Mouse (Mus musculus) hindbrain, embryonic 13.5 days (tissue): Measurements from ENCODE around the gene Naa35. TPM values are rescaled to one million over a fixed set of nuclear protein-coding genes. Genes with fewer than 3 reads are reported as not detected.

Experiments used
- ATAC-seq: fragments of 200-750 bp; cut with Nextera tagmentation; 2 replicates; pipeline ENCODE4 v1.8.0; 2017; ENCODE audit warnings: moderate TSS enrichment; ENCODE audit not compliant: low FRiP score
- H3K27ac ChIP-seq: fragments of 300-500 bp; sonication (generic); 2 replicates; pipeline ENCODE4 v1.5.1; 2015; ENCODE audit warnings: inconsistent platforms, mild to moderate bottlenecking, moderate library complexity
- H3K27me3 ChIP-seq: fragments of 300-500 bp; sonication (generic); 2 replicates; pipeline ENCODE4 v1.6.1; 2015; ENCODE audit warnings: mild to moderate bottlenecking, inconsistent platforms
- H3K36me3 ChIP-seq: fragments of 300-500 bp; sonication (generic); 2 replicates; pipeline ENCODE4 v1.6.1; 2015; ENCODE audit warnings: mild to moderate bottlenecking, inconsistent platforms
- H3K4me1 ChIP-seq: fragments of 300-500 bp; sonication (generic); replicated peaks from 2 replicates; pipeline ENCODE4 v1.6.1; 2015; ENCODE audit warnings: inconsistent platforms
- H3K4me2 ChIP-seq: fragments of 300-500 bp; sonication (generic); 2 replicates; pipeline ENCODE4 v1.6.1; 2015; ENCODE audit warnings: inconsistent platforms, mild to moderate bottlenecking, moderate library complexity
- H3K4me3 ChIP-seq: fragments of 300-500 bp; sonication (generic); 2 replicates; pipeline ENCODE4 v1.5.1; 2015; ENCODE audit warnings: mild to moderate bottlenecking, inconsistent platforms
- H3K9ac ChIP-seq: fragments of 300-500 bp; sonication (generic); 2 replicates; pipeline ENCODE4 v1.6.1; 2015; ENCODE audit warnings: mild to moderate bottlenecking, inconsistent platforms
- H3K9me3 ChIP-seq: fragments of 300-500 bp; sonication (generic); 2 replicates; pipeline ENCODE4 v1.6.1; 2016; ENCODE audit warnings: inconsistent platforms
- WGBS: fragments of 180-500 bp; shearing (Covaris S2); methylation state at CpG from one replicate; pipeline ENCODE4 v1.1.7; 2015; 5-methylcytosine and 5-hydroxymethylcytosine counted together
- polyA plus RNA-seq: library from polyadenylated mRNA; unstranded; fragments of >200 nt; fragmentation: Nextera tagmentation; extraction: Ambion mirVana; gene quantifications from 2 replicates; pipeline ENCODE4 v1.2.1, GENCODE M21; 2015

Naa35 gene
- polyA plus RNA-seq, 1 experiment from 2014 or later: 156 TPM

GRCm38 (mm10) chr13:59555613-59556192, 29.4 kb upstream of the Naa35 start:
- no peaks in the 10 kb centered on the region for H3K27me3 ChIP-seq
- no peak overlapping the region for H3K27ac ChIP-seq
- H3K4me1 ChIP-seq: peaks cover 30% of the 10 kb centered on the region
- peak overlapping the region; percentile 86 for H3K4me2 ChIP-seq
- H3K4me3 ChIP-seq: peak overlapping the region; percentile 82
- H3K36me3 ChIP-seq: no peaks in the 10 kb centered on the region
- H3K9ac ChIP-seq: peak overlapping the region; percentile 65; the same call in 1 of the 2 replicates
- H3K9me3 ChIP-seq: no peaks in the 10 kb centered on the region
- WGBS: 60% methylated on average over 8 of the region's 8 CpGs
- ATAC-seq: no peak

- peak overlapping the region; percentile 89 for H3K27ac ChIP-seq
- under 1% methylated on average over 43 of the region's 45 CpGs for WGBS
- H3K9me3 ChIP-seq: no peaks in the 10 kb centered on the region
- peak overlapping the region; percentile 86 for H3K4me2 ChIP-seq
- H3K4me1 ChIP-seq: peaks cover 30% of the 10 kb centered on the region
- peak overlapping the region; percentile 82 for H3K4me3 ChIP-seq
- no peaks in the 10 kb centered on the region for H3K36me3 ChIP-seq
- ATAC-seq: peak; percentile 78
- peak overlapping the region; percentile 86 for H3K9ac ChIP-seq
- no peaks in the 10 kb centered on the region for H3K27me3 ChIP-seq
Measured at GRCm38 (mm10) chr13:59556670-59557069, 28.4 kb upstream of the Naa35 start.

- H3K36me3 ChIP-seq: no peaks in the 10 kb centered on the region
- H3K27ac ChIP-seq: peak overlapping the region; percentile 89
- H3K4me2 ChIP-seq: peak overlapping the region; percentile 86
- H3K4me1 ChIP-seq: peaks cover 27% of the 10 kb centered on the region
- H3K9me3 ChIP-seq: no peaks in the 10 kb centered on the region
- peak overlapping the region; percentile 82 for H3K4me3 ChIP-seq
- no peaks in the 10 kb centered on the region for H3K27me3 ChIP-seq
- peak; percentile 92 for ATAC-seq
- 2% methylated on average over 44 of the region's 73 CpGs for WGBS
- H3K9ac ChIP-seq: peak overlapping the region; percentile 86
Measured at GRCm38 (mm10) chr13:59557185-59557985, 27.7 kb upstream of the Naa35 start.

- peaks cover 27% of the 10 kb centered on the region for H3K4me1 ChIP-seq
- H3K9ac ChIP-seq: no peak overlapping the region
- H3K9me3 ChIP-seq: no peaks in the 10 kb centered on the region
- H3K4me2 ChIP-seq: no peak overlapping the region; the same call in 1 of the 2 replicates
- no peak overlapping the region for H3K4me3 ChIP-seq
- H3K27me3 ChIP-seq: no peaks in the 10 kb centered on the region
- H3K36me3 ChIP-seq: no peaks in the 10 kb centered on the region
- WGBS: 93% methylated on average over 5 of the region's 5 CpGs
- H3K27ac ChIP-seq: no peak overlapping the region
- no peak for ATAC-seq
Measured at GRCm38 (mm10) chr13:59558776-59559175, 26.3 kb upstream of the Naa35 start.

GRCm38 (mm10) chr13:59562471-59562870, 22.6 kb upstream of the Naa35 start:
- 88% methylated on average over 2 of the region's 2 CpGs for WGBS
- no peaks in the 10 kb centered on the region for H3K9me3 ChIP-seq
- no peaks in the 10 kb centered on the region for H3K36me3 ChIP-seq
- no peak overlapping the region for H3K4me2 ChIP-seq
- H3K4me1 ChIP-seq: peaks cover 9% of the 10 kb centered on the region
- H3K9ac ChIP-seq: no peak overlapping the region
- no peak for ATAC-seq
- no peaks in the 10 kb centered on the region for H3K27me3 ChIP-seq
- no peak overlapping the region for H3K27ac ChIP-seq
- H3K4me3 ChIP-seq: no peak overlapping the region

GRCm38 (mm10) chr13:59564505-59564904, 20.6 kb upstream of the Naa35 start:
- no peak overlapping the region for H3K4me2 ChIP-seq
- no peak for ATAC-seq
- no peaks in the 10 kb centered on the region for H3K9me3 ChIP-seq
- H3K4me3 ChIP-seq: no peak overlapping the region
- H3K9ac ChIP-seq: no peak overlapping the region
- H3K27me3 ChIP-seq: no peaks in the 10 kb centered on the region
- H3K4me1 ChIP-seq: no peaks in the 10 kb centered on the region
- WGBS: 93% methylated on average over 4 of the region's 4 CpGs
- no peaks in the 10 kb centered on the region for H3K36me3 ChIP-seq
- H3K27ac ChIP-seq: no peak overlapping the region

GRCm38 (mm10) chr13:59564923-59565322, 20.1 kb upstream of the Naa35 start:
- no peaks in the 10 kb centered on the region for H3K9me3 ChIP-seq
- 82% methylated on average over 10 of the region's 10 CpGs for WGBS
- no peaks in the 10 kb centered on the region for H3K27me3 ChIP-seq
- no peak overlapping the region for H3K4me3 ChIP-seq
- no peak for ATAC-seq
- no peak overlapping the region for H3K4me2 ChIP-seq
- H3K27ac ChIP-seq: no peak overlapping the region
- H3K4me1 ChIP-seq: no peaks in the 10 kb centered on the region
- no peak overlapping the region for H3K9ac ChIP-seq
- H3K36me3 ChIP-seq: no peaks in the 10 kb centered on the region

- H3K27ac ChIP-seq: peak overlapping the region; percentile 44; the same call in 1 of the 2 replicates
- H3K9ac ChIP-seq: no peak overlapping the region
- H3K4me3 ChIP-seq: no peak overlapping the region
- H3K4me2 ChIP-seq: no peak overlapping the region
- WGBS: 66% methylated on average over 9 of the region's 9 CpGs
- H3K27me3 ChIP-seq: no peaks in the 10 kb centered on the region
- ATAC-seq: 0 out of 2 replicates have a peak, but pooled peaks have one; percentile 57
- no peaks in the 10 kb centered on the region for H3K9me3 ChIP-seq
- H3K36me3 ChIP-seq: no peaks in the 10 kb centered on the region
- no peaks in the 10 kb centered on the region for H3K4me1 ChIP-seq
Measured at GRCm38 (mm10) chr13:59565945-59566520, 19.0 kb upstream of the Naa35 start.

GRCm38 (mm10) chr13:59571107-59571506, 14.0 kb upstream of the Naa35 start:
- Histone ChIP-seq H3K36me3 (no peaks in the 10 kb centered on the region), H3K4me2 (no peak overlapping the region), H3K27me3 (no peaks in the 10 kb centered on the region), H3K4me3 (no peak overlapping the region), H3K9ac (no peak overlapping the region), H3K4me1 (no peaks in the 10 kb centered on the region), H3K27ac (no peak overlapping the region), H3K9me3 (no peaks in the 10 kb centered on the region)
- no peak for ATAC-seq
- WGBS: 97% methylated on average over 6 of the region's 6 CpGs

- H3K27me3 ChIP-seq: no peaks in the 10 kb centered on the region
- no peak overlapping the region for H3K9ac ChIP-seq
- no peak overlapping the region for H3K4me3 ChIP-seq
- no peak overlapping the region for H3K4me2 ChIP-seq
- no peaks in the 10 kb centered on the region for H3K9me3 ChIP-seq
- H3K36me3 ChIP-seq: no peaks in the 10 kb centered on the region
- no peak overlapping the region for H3K27ac ChIP-seq
- no peaks in the 10 kb centered on the region for H3K4me1 ChIP-seq
- ATAC-seq: no peak
- 90% methylated on average over 2 of the region's 2 CpGs for WGBS
Measured at GRCm38 (mm10) chr13:59572549-59572948, 12.5 kb upstream of the Naa35 start.

GRCm38 (mm10) chr13:59580954-59581353, 4.1 kb upstream of the Naa35 start:
- WGBS: 96% methylated on average over 4 of the region's 4 CpGs
- Histone ChIP-seq H3K4me1 (peaks cover 9% of the 10 kb centered on the region), H3K4me3 (no peak overlapping the region), H3K27ac (no peak overlapping the region), H3K36me3 (no peaks in the 10 kb centered on the region), H3K9ac (no peak overlapping the region), H3K27me3 (no peaks in the 10 kb centered on the region), H3K9me3 (no peaks in the 10 kb centered on the region), H3K4me2 (no peak overlapping the region)
- no peak for ATAC-seq

GRCm38 (mm10) chr13:59584481-59584880, 578 bp upstream of the Naa35 start:
- ATAC-seq: peak; percentile 72
- H3K27me3 ChIP-seq: no peaks in the 10 kb centered on the region
- 2% methylated on average over 9 of the region's 9 CpGs for WGBS
- H3K4me3 ChIP-seq: peak overlapping the region; percentile 92
- H3K9ac ChIP-seq: peak overlapping the region; percentile 82
- H3K36me3 ChIP-seq: peaks cover 21% of the 10 kb centered on the region
- H3K9me3 ChIP-seq: no peaks in the 10 kb centered on the region
- H3K4me1 ChIP-seq: peaks cover 39% of the 10 kb centered on the region
- peak overlapping the region; percentile 86 for H3K27ac ChIP-seq
- H3K4me2 ChIP-seq: peak overlapping the region; percentile 96
